Mouse (Mus musculus) cerebellum, adult 2 months (tissue): ENCODE measurements around the gene Wasf1. TPM values are rescaled to one million over a fixed set of nuclear protein-coding genes. Genes with fewer than 3 reads are reported as not detected.

ENCODE experiments used
- DNase-seq, 2 experiments: peaks; one replicate each; pipeline ENCODE4 v3.0.0; 2021
- H3K27ac ChIP-seq: fragments of 200-500 bp; 2 replicates; pipeline ENCODE4 v1.5.1; 2012; ENCODE audit warnings: low read length, control low read depth, inconsistent platforms; ENCODE audit not compliant: insufficient read depth
- H3K27me3 ChIP-seq: fragments of 200-500 bp; 2 replicates; pipeline ENCODE4 v1.6.1; 2012; ENCODE audit warnings: inconsistent platforms, mild to moderate bottlenecking, low read length, moderate library complexity; ENCODE audit not compliant: control insufficient read depth, insufficient read depth
- H3K4me1 ChIP-seq: fragments of 200-500 bp; 2 replicates; pipeline ENCODE4 v1.6.1; 2011; ENCODE audit warnings: low read length; ENCODE audit not compliant: control insufficient read depth, insufficient read depth
- H3K4me3 ChIP-seq: fragments of 200-500 bp; replicated peaks from 2 replicates; pipeline ENCODE3; 2011; ENCODE audit warnings: mild to moderate bottlenecking, low read depth, low read length, control low read depth; ENCODE audit not compliant: insufficient read depth
- CTCF ChIP-seq: fragments of 200-500 bp; IDR thresholded peaks from 2 replicates; pipeline ENCODE4 v1.5.1; 2011; ENCODE audit warnings: low read depth, mild to moderate bottlenecking, control low read depth, low read length, moderate library complexity, borderline replicate concordance; ENCODE audit not compliant: insufficient read depth
- POLR2A ChIP-seq: fragments of 200-500 bp; IDR thresholded peaks from 2 replicates; pipeline ENCODE4 v1.6.1; 2011; ENCODE audit warnings: low read length, control low read depth, borderline replicate concordance; ENCODE audit not compliant: insufficient read depth
- WGBS: fragments of 180-500 bp; shearing (Covaris S2); methylation state at CpG from one replicate; pipeline ENCODE4 v1.1.7; 2018; 5-methylcytosine and 5-hydroxymethylcytosine counted together
- polyA plus RNA-seq: library from polyadenylated mRNA; depleted of rRNA; stranded (reverse); fragments of >200 nt; gene quantifications from 2 replicates; pipeline ENCODE4 v1.2.3, GENCODE M21; 2012

Gene Wasf1
- polyA plus RNA-seq, 1 experiment, result 53.7 TPM

GRCm38 (mm10) chr10:40881236-40881635, 2.0 kb upstream of the Wasf1 start:
- H3K27ac ChIP-seq, result no peak overlapping the region
- H3K27me3 ChIP-seq, result no peaks in the 10 kb centered on the region
- peak overlapping the region; percentile 5 for H3K4me3 ChIP-seq
- WGBS, result 47% methylated on average over 3 of the region's 3 CpGs
- TF ChIP-seq POLR2A (no peak), CTCF (no peak)
- DNase-seq, result no peak
- H3K4me1 ChIP-seq, result peaks cover 6% of the 10 kb centered on the region; the same call in 1 of the 2 replicates

- H3K4me3 ChIP-seq, result peak overlapping the region; percentile 79
These were observed 942 bp upstream of the Wasf1 start for GRCm38 (mm10) chr10:40882333-40882732.

GRCm38 (mm10) chr10:40883644-40884278, 486 bp downstream of the Wasf1 start:
- TF ChIP-seq CTCF (no peak), POLR2A (peak; percentile 64)
- Histone ChIP-seq H3K27ac (peak overlapping the region; percentile 98), H3K4me1 (peaks cover 6% of the 10 kb centered on the region; the same call in 1 of the 2 replicates), H3K4me3 (peak overlapping the region; percentile 77), H3K27me3 (no peaks in the 10 kb centered on the region)
- WGBS, result under 1% methylated on average over 85 of the region's 87 CpGs
- no peak for DNase-seq

More at GRCm38 (mm10) chr10:40882333-40882732, 942 bp upstream of the Wasf1 start:
- no peak for DNase-seq
- H3K27ac ChIP-seq, result peak overlapping the region; percentile 27
- WGBS, result 12% methylated on average over 9 of the region's 9 CpGs
- TF ChIP-seq CTCF (no peak), POLR2A (no peak)
- no peaks in the 10 kb centered on the region for H3K27me3 ChIP-seq
- H3K4me1 ChIP-seq, result peaks cover 6% of the 10 kb centered on the region; the same call in 1 of the 2 replicates

- Histone ChIP-seq H3K27me3 (no peaks in the 10 kb centered on the region), H3K4me1 (peaks cover 3% of the 10 kb centered on the region; the same call in 1 of the 2 replicates), H3K27ac (peak overlapping the region; percentile 98), H3K4me3 (peak overlapping the region; percentile 77)
- under 1% methylated on average over 39 of the region's 40 CpGs for WGBS
- TF ChIP-seq CTCF (peak; percentile 59; the same call in 1 of the 2 replicates), POLR2A (peak; percentile 8; the same call in 1 of the 2 replicates)
- DNase-seq, result peak; percentile 77 to 81
These were observed 1.1 kb downstream of the Wasf1 start for GRCm38 (mm10) chr10:40884279-40884806.

GRCm38 (mm10) chr10:40885432-40885831, 2.2 kb downstream of the Wasf1 start:
- DNase-seq, result no peak
- no peaks in the 10 kb centered on the region for H3K27me3 ChIP-seq
- H3K4me1 ChIP-seq, result peaks cover 3% of the 10 kb centered on the region; the same call in 1 of the 2 replicates
- WGBS, result 20% methylated on average over 7 of the region's 7 CpGs
- no peak overlapping the region for H3K27ac ChIP-seq
- TF ChIP-seq POLR2A, result no peak
- no peak for TF ChIP-seq CTCF
- H3K4me3 ChIP-seq, result peak overlapping the region; percentile 29

- no peak overlapping the region for H3K4me3 ChIP-seq
- no peaks in the 10 kb centered on the region for H3K27me3 ChIP-seq
- TF ChIP-seq POLR2A (no peak), CTCF (no peak)
- WGBS, result 4% methylated on average over 2 of the region's 2 CpGs
- DNase-seq, result peak in 1 of 2 experiments; percentile 54
- H3K4me1 ChIP-seq, result no peaks in the 10 kb centered on the region
- no peak overlapping the region; the same call in 1 of the 2 replicates for H3K27ac ChIP-seq
These were observed 4.0 kb downstream of the Wasf1 start for GRCm38 (mm10) chr10:40887316-40887715.

GRCm38 (mm10) chr10:40889146-40889545, 5.9 kb downstream of the Wasf1 start:
- TF ChIP-seq POLR2A, result no peak
- WGBS, result 81% methylated on average over 4 of the region's 4 CpGs
- H3K4me3 ChIP-seq, result no peak overlapping the region
- no peaks in the 10 kb centered on the region for H3K27me3 ChIP-seq
- no peak for DNase-seq
- H3K4me1 ChIP-seq, result no peaks in the 10 kb centered on the region
- H3K27ac ChIP-seq, result no peak overlapping the region

- peaks cover 8% of the 10 kb centered on the region; the same call in 1 of the 2 replicates for H3K4me1 ChIP-seq
- no peak for TF ChIP-seq POLR2A
- TF ChIP-seq CTCF, result no peak
- H3K27me3 ChIP-seq, result no peaks in the 10 kb centered on the region
- H3K4me3 ChIP-seq, result no peak overlapping the region
- no peak for DNase-seq
- H3K27ac ChIP-seq, result no peak overlapping the region
- 88% methylated on average over 12 of the region's 12 CpGs for WGBS
These were observed 12.5 kb downstream of the Wasf1 start for GRCm38 (mm10) chr10:40895765-40896164.
